Mouse (Mus musculus) embryo, embryonic 11 days (tissue): ENCODE measurements at regions not wholly inside any gene's neighbourhood (a gene's known extent, or its start where the extent isn't known, plus 50 kb on each side); places are given as distances from the start of the nearest gene placed in this dataset.

Experiments
- DNase-seq: peaks from one replicate; pipeline ENCODE4 v3.0.0-alpha.2; 2015

- no peak for DNase-seq
These were observed 128.3 kb downstream of the Actr3 start for GRCm38 (mm10) chr1:125307223-125307622.

- DNase-seq, result no peak
These were observed 136.9 kb downstream of the Actr3 start for GRCm38 (mm10) chr1:125298520-125299090.

GRCm38 (mm10) chr1:125295646-125296045, 139.9 kb downstream of the Actr3 start:
- DNase-seq, result no peak

GRCm38 (mm10) chr1:125290320-125291021, 145.1 kb downstream of the Actr3 start:
- DNase-seq, result no peak

GRCm38 (mm10) chr1:125286347-125286746, 149.2 kb downstream of the Actr3 start:
- DNase-seq, result no peak

- no peak for DNase-seq
These were observed 150.8 kb downstream of the Actr3 start for GRCm38 (mm10) chr1:125284693-125285092.

- no peak for DNase-seq
These were observed 161.8 kb downstream of the Actr3 start for GRCm38 (mm10) chr1:125273752-125274151.

- DNase-seq, result no peak
These were observed 171.8 kb downstream of the Actr3 start for GRCm38 (mm10) chr1:125263684-125264083.

- no peak for DNase-seq
These were observed 172.5 kb downstream of the Actr3 start for GRCm38 (mm10) chr1:125263068-125263467.

- no peak for DNase-seq
These were observed 193.2 kb downstream of the Actr3 start for GRCm38 (mm10) chr1:125242345-125242744.

GRCm38 (mm10) chr1:125241717-125242116, 193.8 kb downstream of the Actr3 start:
- no peak for DNase-seq

GRCm38 (mm10) chr1:125237595-125237988, 197.9 kb downstream of the Actr3 start:
- DNase-seq, result no peak

- no peak for DNase-seq
These were observed 198.5 kb downstream of the Actr3 start for GRCm38 (mm10) chr1:125236948-125237594.

GRCm38 (mm10) chr1:125234747-125235146, 200.8 kb downstream of the Actr3 start:
- no peak for DNase-seq

- no peak for DNase-seq
These were observed 212.2 kb downstream of the Actr3 start for GRCm38 (mm10) chr1:125223370-125223769.

GRCm38 (mm10) chr1:125216192-125216591, 219.3 kb downstream of the Actr3 start:
- no peak for DNase-seq

- no peak for DNase-seq
These were observed 248.4 kb downstream of the Actr3 start for GRCm38 (mm10) chr1:125187091-125187490.

GRCm38 (mm10) chr1:125176124-125176937, 259.2 kb downstream of the Actr3 start:
- DNase-seq, result no peak

GRCm38 (mm10) chr1:125174725-125175124, 260.8 kb downstream of the Actr3 start:
- no peak for DNase-seq

GRCm38 (mm10) chr1:125172474-125172873, 263.1 kb downstream of the Actr3 start:
- DNase-seq, result no peak

GRCm38 (mm10) chr1:125165226-125165625, 270.3 kb downstream of the Actr3 start:
- no peak for DNase-seq

- DNase-seq, result no peak
These were observed 277.0 kb downstream of the Actr3 start for GRCm38 (mm10) chr1:125158481-125158880.

- no peak for DNase-seq
These were observed 279.4 kb downstream of the Actr3 start for GRCm38 (mm10) chr1:125156093-125156492.
